29 mouse cellular contexts compared by ENCODE assay signal in the genomic region with DNA sequence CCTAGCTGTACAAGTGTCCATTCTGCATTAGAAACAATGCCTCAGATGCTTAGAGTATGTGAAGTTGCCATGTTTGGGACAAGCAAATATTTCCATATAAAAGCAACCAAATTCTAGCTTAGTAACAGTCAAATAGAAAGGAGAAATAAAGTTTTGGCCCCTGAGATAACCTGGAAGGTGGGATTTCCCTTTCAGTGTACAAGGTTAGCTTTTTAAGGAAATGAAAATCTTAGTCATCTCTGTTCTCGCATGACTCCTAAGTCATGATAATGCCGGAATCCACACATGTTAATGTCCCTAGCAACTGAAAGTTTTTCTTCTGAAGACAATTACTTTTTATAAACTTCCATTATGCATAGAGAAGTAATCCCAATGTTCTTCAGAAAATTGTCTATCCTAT.
"Had no signal": no experiment of that assay in that cellular context is flagged by ENCODE, and none has a peak within 500 bp of the region (broad histone marks: within the 10 kb centered on the region; RNA-seq: fewer than 3 reads in every experiment).

No protein-coding gene starts in this region.

- H3K4me1 ChIP-seq: liver, embryonic 12.5 days; liver, embryonic 13.5 days; liver, embryonic 15.5 days; lung, embryonic 15.5 days; megakaryocyte, embryonic 14.5 days; midbrain, embryonic 10.5 days; midbrain, embryonic 12.5 days; midbrain, embryonic 13.5 days; midbrain, embryonic 15.5 days had no signal

- DNase-seq: left cerebral cortex, postnatal 4 days; liver; liver, embryonic 13.5 days; liver, postnatal 0 days; lung, adult 18-20 months; lung, adult 2 months; lung, postnatal 10 days; lung, postnatal 14 days; lung, postnatal 36 days; lung, postnatal 4 days; midbrain, embryonic 14.5 days had no signal

- H3K9ac ChIP-seq: limb, embryonic 12.5 days; limb, embryonic 13.5 days; limb, embryonic 15.5 days; liver, embryonic 12.5 days; liver, embryonic 13.5 days; liver, embryonic 14.5 days; liver, embryonic 15.5 days; liver, postnatal 0 days; lung, embryonic 14.5 days; lung, embryonic 15.5 days; midbrain, embryonic 12.5 days; midbrain, embryonic 13.5 days; midbrain, embryonic 15.5 days had no signal

- H3K4me3 ChIP-seq: limb, embryonic 10.5 days; limb, embryonic 12.5 days; limb, embryonic 13.5 days; limb, embryonic 15.5 days; liver, embryonic 12.5 days; liver, embryonic 13.5 days; liver, embryonic 15.5 days; lung, embryonic 15.5 days; megakaryocyte, embryonic 14.5 days; midbrain, embryonic 10.5 days; midbrain, embryonic 12.5 days; midbrain, embryonic 13.5 days; midbrain, embryonic 15.5 days; myocyte had no signal

- H3K36me3 ChIP-seq: limb, embryonic 10.5 days; limb, embryonic 12.5 days; limb, embryonic 13.5 days; limb, embryonic 15.5 days; liver, embryonic 12.5 days; liver, embryonic 13.5 days; liver, embryonic 15.5 days; lung, embryonic 15.5 days; midbrain, embryonic 10.5 days; midbrain, embryonic 12.5 days; midbrain, embryonic 13.5 days; midbrain, embryonic 15.5 days had no signal

- H3K9me3 ChIP-seq: limb, embryonic 10.5 days; limb, embryonic 12.5 days; limb, embryonic 13.5 days; limb, embryonic 15.5 days; liver, embryonic 12.5 days; liver, embryonic 13.5 days; liver, embryonic 15.5 days; lung, embryonic 15.5 days; megakaryocyte, embryonic 14.5 days; midbrain, embryonic 10.5 days; midbrain, embryonic 12.5 days; midbrain, embryonic 13.5 days; midbrain, embryonic 15.5 days had no signal

- H3K27ac ChIP-seq: limb, embryonic 10.5 days; limb, embryonic 12.5 days; limb, embryonic 13.5 days; limb, embryonic 15.5 days; liver, embryonic 12.5 days; liver, embryonic 13.5 days; liver, embryonic 14.5 days; liver, embryonic 15.5 days; lung, embryonic 15.5 days; macrophage; midbrain, embryonic 10.5 days; midbrain, embryonic 12.5 days; midbrain, embryonic 13.5 days; midbrain, embryonic 15.5 days had no signal

- H3K27me3 ChIP-seq: limb, embryonic 12.5 days; limb, embryonic 13.5 days; limb, embryonic 15.5 days; liver, embryonic 12.5 days; liver, embryonic 13.5 days; liver, embryonic 15.5 days; lung, embryonic 15.5 days; megakaryocyte, embryonic 14.5 days; midbrain, embryonic 12.5 days; midbrain, embryonic 13.5 days; midbrain, embryonic 15.5 days had no signal

- H3K4me2 ChIP-seq: limb, embryonic 12.5 days; limb, embryonic 13.5 days; limb, embryonic 15.5 days; liver, embryonic 11.5 days; liver, embryonic 12.5 days; liver, embryonic 13.5 days; liver, embryonic 15.5 days; lung, embryonic 14.5 days; lung, embryonic 15.5 days; midbrain, embryonic 11.5 days; midbrain, embryonic 12.5 days; midbrain, embryonic 13.5 days; midbrain, embryonic 15.5 days had no signal
